Mouse (Mus musculus) lung, embryonic 14.5 days (tissue): ENCODE measurements at regions not wholly inside any gene's neighbourhood (a gene's known extent, or its start where the extent isn't known, plus 50 kb on each side); places are given as distances from the start of the nearest gene placed in this dataset.

ENCODE experiments used
- ATAC-seq: fragments of 200-750 bp; cut with Nextera tagmentation; 2 replicates; pipeline ENCODE4 v1.8.0; 2017; ENCODE audit warnings: mild to moderate bottlenecking, moderate TSS enrichment, moderate library complexity; ENCODE audit not compliant: insufficient read depth
- DNase-seq: peaks from one replicate; pipeline ENCODE4 v3.0.0-alpha.2; 2015
- H3K27ac ChIP-seq: fragments of 300-500 bp; sonication (generic); 2 replicates; pipeline ENCODE4 v1.5.1; 2014; ENCODE audit warnings: low read depth, mild to moderate bottlenecking, moderate library complexity
- H3K27me3 ChIP-seq: fragments of 300-500 bp; sonication (generic); 2 replicates; pipeline ENCODE4 v1.6.1; 2014; ENCODE audit warnings: low read length, control low read depth; ENCODE audit not compliant: insufficient read depth
- H3K36me3 ChIP-seq: fragments of 300-500 bp; sonication (generic); 2 replicates; pipeline ENCODE4 v1.6.1; 2014; ENCODE audit warnings: control low read depth; ENCODE audit not compliant: insufficient read depth
- H3K4me1 ChIP-seq: fragments of 300-500 bp; sonication (generic); 2 replicates; pipeline ENCODE4 v1.6.1; 2014; ENCODE audit warnings: antibody characterized with exemption, control low read depth; ENCODE audit not compliant: insufficient read depth
- H3K4me2 ChIP-seq: fragments of 300-500 bp; sonication (generic); 2 replicates; pipeline ENCODE4 v1.6.1; 2014; ENCODE audit warnings: mild to moderate bottlenecking
- H3K4me3 ChIP-seq: fragments of 300-500 bp; sonication (generic); 2 replicates; pipeline ENCODE4 v1.5.1; 2014; ENCODE audit warnings: low read depth, low read length
- H3K9ac ChIP-seq: fragments of 300-500 bp; sonication (generic); 2 replicates; pipeline ENCODE4 v1.6.1; 2014
- H3K9me3 ChIP-seq: fragments of 300-500 bp; sonication (generic); 2 replicates; pipeline ENCODE4 v1.6.1; 2016; ENCODE audit warnings: low read depth, low read length, control low read depth
- CTCF ChIP-seq: IDR thresholded peaks from 2 replicates; pipeline ENCODE4 v1.5.1; 2016; ENCODE audit warnings: antibody characterized with exemption, low read depth
- WGBS: fragments of 180-500 bp; shearing (Covaris S2); extraction: QIAGEN DNeasy Blood & Tissue Kit; methylation state at CpG from one replicate; pipeline ENCODE4 v1.1.7; 2014; 5-methylcytosine and 5-hydroxymethylcytosine counted together

DNA sequence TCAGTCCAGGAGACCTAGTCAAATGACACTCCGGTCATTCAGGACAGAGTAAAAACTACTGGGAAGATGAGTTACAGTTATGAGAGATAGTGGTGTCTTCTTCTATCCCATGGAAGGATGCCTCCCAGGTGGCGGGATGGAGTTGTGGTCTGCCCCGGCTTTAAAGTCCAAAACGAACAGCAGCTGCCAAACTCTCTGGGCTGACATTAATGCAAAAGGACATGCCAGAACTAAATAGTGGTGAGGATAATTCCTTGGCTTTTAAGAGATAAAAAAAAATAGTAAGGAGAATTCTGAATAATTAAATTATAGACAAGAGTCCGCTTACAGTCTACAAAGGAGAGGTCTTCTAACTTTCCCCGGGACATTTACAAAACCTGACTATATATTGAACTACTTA lies 78.2 kb downstream of the Ackr3 start:
- Histone ChIP-seq H3K4me2 (no peak overlapping the region), H3K9ac (no peak overlapping the region), H3K4me3 (no peak overlapping the region), H3K27me3 (peaks cover 22% of the 10 kb centered on the region; the same call in 1 of the 2 replicates), H3K27ac (no peak overlapping the region), H3K36me3 (no peaks in the 10 kb centered on the region), H3K4me1 (peaks cover 8% of the 10 kb centered on the region; the same call in 1 of the 2 replicates), H3K9me3 (no peaks in the 10 kb centered on the region)
- TF ChIP-seq CTCF: no peak
- WGBS: 76% methylated on average over 6 of the region's 6 CpGs
- DNase-seq: no peak
- no peak for ATAC-seq

DNA sequence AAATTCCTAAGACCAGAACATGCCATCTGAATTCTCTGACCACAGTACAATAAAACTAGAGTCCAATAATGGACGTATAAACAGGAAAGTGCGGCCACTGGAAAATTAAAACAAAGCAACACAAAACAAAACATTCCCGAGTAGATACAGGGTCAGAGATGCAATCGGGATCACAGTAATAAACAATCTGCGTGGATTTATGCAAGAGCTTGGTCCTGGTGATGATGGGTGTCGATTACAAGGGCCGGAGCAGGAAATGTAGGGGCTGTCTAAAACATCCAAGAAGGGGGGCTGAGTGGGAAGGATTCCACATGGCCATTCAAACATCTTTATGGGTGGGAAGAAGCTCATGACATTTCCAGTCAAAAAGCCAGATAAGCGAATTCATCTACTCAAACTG lies 78.6 kb downstream of the Ackr3 start:
- no peak for TF ChIP-seq CTCF
- H3K4me2 ChIP-seq: no peak overlapping the region
- WGBS: 44% methylated on average over 8 of the region's 8 CpGs
- no peak for ATAC-seq
- no peaks in the 10 kb centered on the region for H3K9me3 ChIP-seq
- H3K4me1 ChIP-seq: peaks cover 8% of the 10 kb centered on the region; the same call in 1 of the 2 replicates
- H3K9ac ChIP-seq: no peak overlapping the region
- no peak for DNase-seq
- peaks cover 22% of the 10 kb centered on the region; the same call in 1 of the 2 replicates for H3K27me3 ChIP-seq
- no peaks in the 10 kb centered on the region for H3K36me3 ChIP-seq
- H3K27ac ChIP-seq: no peak overlapping the region
- no peak overlapping the region for H3K4me3 ChIP-seq

DNA sequence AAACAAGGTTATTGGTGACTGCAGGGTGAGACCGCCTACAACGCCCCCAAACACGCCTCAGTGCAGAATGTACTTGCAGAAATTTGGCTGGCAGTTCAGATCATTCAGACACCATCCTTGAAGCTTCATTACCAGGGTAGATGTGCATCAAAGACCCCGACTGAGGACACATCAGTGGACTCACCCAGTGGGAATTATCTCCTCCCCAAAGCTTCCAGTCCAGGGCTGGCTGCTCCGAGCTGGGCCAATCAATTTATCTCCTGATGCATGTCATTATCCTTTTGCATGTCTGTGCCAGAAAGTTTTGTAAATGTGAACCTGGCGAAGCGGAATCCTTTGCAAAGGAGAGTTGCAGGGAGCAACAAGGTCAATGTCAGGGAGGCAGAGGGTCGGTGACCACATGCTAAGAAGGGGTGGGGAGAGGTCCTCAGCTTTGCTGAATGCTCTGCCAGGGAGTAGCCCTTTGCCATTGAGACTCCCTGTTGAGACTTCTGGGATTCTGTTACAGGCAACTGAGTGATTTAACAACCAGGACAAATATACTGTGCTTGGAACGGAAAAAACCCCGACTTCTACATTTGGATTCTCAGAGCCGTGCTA lies 79.5 kb downstream of the Ackr3 start:
- 49% methylated on average over 11 of the region's 11 CpGs for WGBS
- no peak overlapping the region for H3K9ac ChIP-seq
- DNase-seq: no peak
- peaks cover 26% of the 10 kb centered on the region for H3K27me3 ChIP-seq
- no peaks in the 10 kb centered on the region for H3K9me3 ChIP-seq
- H3K27ac ChIP-seq: no peak overlapping the region
- no peak for TF ChIP-seq CTCF
- no peak for ATAC-seq
- no peak overlapping the region for H3K4me2 ChIP-seq
- H3K36me3 ChIP-seq: no peaks in the 10 kb centered on the region
- H3K4me1 ChIP-seq: peaks cover 8% of the 10 kb centered on the region; the same call in 1 of the 2 replicates
- H3K4me3 ChIP-seq: no peak overlapping the region

DNA sequence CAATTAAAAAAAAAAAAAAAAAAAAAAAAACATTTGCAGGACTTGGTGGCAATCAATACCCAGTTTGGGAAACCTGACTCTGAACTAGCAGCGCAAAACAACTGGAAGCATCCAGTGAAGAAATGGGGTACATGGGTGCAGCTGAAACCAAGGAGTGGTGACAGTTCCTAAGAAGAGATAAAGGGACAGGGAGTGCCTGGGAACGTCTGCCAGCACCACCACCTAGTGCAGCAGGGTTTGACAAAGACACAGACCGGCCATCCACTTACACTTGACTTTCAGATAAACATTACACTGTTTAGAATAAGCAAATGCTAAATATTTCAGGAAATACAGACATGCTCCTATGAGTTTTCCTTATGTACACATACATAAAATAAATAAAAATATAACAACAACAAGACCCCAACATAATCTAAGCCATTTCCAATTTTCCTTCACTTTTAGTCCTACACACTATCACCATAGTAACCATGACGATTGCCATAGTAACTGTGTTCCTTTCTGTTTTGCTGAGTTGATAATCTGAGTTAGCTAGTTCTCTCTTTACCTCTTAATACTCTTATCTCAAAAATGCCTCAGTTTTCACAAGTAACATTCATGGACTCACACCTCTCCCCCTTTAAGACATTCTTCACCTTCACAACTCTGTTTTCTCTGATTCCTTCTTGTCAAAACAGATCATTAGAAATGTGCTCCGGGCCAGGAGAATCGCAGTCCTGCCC lies 80.3 kb downstream of the Ackr3 start:
- ATAC-seq (no peak), DNase-seq (peak; percentile 50)
- H3K4me3 ChIP-seq: no peak overlapping the region
- H3K4me2 ChIP-seq: no peak overlapping the region
- H3K27me3 ChIP-seq: peaks cover 31% of the 10 kb centered on the region
- H3K27ac ChIP-seq: no peak overlapping the region
- WGBS: 56% methylated on average over 6 of the region's 6 CpGs
- H3K9ac ChIP-seq: no peak overlapping the region
- H3K9me3 ChIP-seq: no peaks in the 10 kb centered on the region
- no peaks in the 10 kb centered on the region for H3K36me3 ChIP-seq
- peaks cover 8% of the 10 kb centered on the region; the same call in 1 of the 2 replicates for H3K4me1 ChIP-seq
- TF ChIP-seq CTCF: no peak

DNA sequence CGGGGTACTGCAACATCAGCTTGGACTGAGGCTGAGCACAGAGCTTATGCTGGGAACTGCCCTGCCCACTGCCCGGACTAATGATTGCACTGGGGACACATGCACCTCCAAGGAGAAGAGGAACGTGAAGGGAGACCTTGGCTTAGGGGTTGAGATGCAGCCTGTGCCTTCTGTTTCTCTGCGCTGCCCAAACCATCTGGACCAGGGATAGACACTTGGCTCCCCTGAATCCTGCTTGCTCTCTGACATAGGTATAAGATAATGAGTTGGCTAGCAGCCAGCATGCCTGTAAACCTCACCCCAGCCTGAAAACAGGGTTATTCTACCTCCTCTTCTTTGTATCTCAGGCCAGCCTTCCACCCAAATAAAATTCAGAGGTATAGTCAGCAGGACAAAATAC lies 81.5 kb downstream of the Ackr3 start:
- H3K4me1 ChIP-seq: peaks cover 8% of the 10 kb centered on the region; the same call in 1 of the 2 replicates
- no peak overlapping the region for H3K9ac ChIP-seq
- no peak overlapping the region for H3K27ac ChIP-seq
- no peaks in the 10 kb centered on the region for H3K36me3 ChIP-seq
- 69% methylated on average over 4 of the region's 4 CpGs for WGBS
- no peak overlapping the region for H3K4me2 ChIP-seq
- DNase-seq (no peak), ATAC-seq (no peak)
- TF ChIP-seq CTCF: no peak
- peaks cover 43% of the 10 kb centered on the region for H3K27me3 ChIP-seq
- H3K9me3 ChIP-seq: no peaks in the 10 kb centered on the region
- no peak overlapping the region for H3K4me3 ChIP-seq

DNA sequence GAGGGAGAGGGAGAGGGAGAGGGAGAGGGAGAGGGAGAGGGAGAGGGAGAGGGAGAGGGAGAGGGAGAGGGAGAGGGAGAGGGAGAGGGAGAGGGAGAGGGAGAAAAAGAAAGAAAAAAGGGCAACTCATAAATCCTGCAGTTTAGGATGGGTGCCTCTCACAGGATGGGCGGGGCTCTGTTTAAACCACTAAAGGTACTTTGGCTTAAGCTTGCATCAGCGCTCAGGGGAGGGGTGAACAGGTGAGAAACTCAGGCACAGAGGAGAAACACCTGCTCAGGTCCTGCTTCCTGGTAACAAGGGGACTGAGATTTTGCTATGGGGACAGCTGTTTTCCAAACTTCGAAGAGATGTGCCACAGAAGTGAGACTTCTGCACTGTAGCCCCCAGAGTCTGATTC lies 83.5 kb downstream of the Ackr3 start:
- H3K27me3 ChIP-seq: peaks cover 45% of the 10 kb centered on the region
- no peak overlapping the region for H3K9ac ChIP-seq
- H3K4me1 ChIP-seq: peaks cover 7% of the 10 kb centered on the region; the same call in 1 of the 2 replicates
- 78% methylated on average over 3 of the region's 3 CpGs for WGBS
- H3K36me3 ChIP-seq: no peaks in the 10 kb centered on the region
- no peak overlapping the region for H3K4me2 ChIP-seq
- no peak overlapping the region for H3K27ac ChIP-seq
- DNase-seq (no peak), ATAC-seq (no peak)
- H3K9me3 ChIP-seq: no peaks in the 10 kb centered on the region
- no peak overlapping the region for H3K4me3 ChIP-seq
- no peak for TF ChIP-seq CTCF

DNA sequence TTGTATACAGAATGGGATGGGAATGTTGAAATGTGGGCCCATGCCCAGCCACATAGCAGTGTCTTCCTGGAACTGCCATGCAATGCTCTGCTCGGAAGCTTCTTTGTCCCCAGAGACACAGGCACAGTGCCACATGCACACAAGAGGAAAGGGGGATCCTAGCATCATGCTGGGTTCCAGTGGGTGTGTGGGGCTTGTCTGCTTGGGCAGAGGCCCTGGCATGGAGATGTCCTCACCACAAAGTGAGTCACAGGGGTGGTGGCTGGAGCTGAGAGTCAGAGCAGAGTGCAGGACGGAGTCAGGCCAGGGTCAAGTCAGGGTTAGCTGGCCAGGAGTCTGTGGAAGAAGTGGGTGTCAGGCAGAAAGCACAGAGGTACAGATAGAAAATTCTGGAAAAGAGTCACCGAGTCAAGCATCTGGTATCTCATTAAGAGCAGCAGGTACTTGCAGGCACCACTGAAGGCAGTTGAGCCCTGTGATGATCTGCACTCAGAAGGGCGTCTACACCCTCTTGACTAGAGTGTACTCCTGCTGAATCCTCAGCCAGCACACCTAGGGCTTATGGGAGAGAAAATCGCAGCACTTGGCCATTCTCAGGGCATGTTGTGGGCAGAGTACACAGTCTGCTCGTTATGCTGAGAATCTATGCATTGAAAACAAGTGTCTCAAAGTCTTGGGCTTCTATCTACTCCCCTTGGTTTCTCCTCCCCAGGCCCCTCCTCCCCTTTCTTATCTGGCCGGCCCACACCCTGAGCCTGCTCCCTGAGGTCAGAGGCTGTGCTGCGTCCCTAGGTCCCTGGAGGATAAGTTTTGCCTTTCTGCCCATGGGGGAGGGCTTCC lies 85.3 kb downstream of the Ackr3 start:
- Histone ChIP-seq H3K4me1 (peaks cover 2% of the 10 kb centered on the region; the same call in 1 of the 2 replicates), H3K4me3 (no peak overlapping the region), H3K4me2 (no peak overlapping the region), H3K27ac (peak overlapping the region; percentile 36; the same call in 1 of the 2 replicates), H3K9ac (no peak overlapping the region), H3K9me3 (no peaks in the 10 kb centered on the region), H3K27me3 (peaks cover 52% of the 10 kb centered on the region), H3K36me3 (no peaks in the 10 kb centered on the region)
- DNase-seq: no peak
- TF ChIP-seq CTCF: no peak
- ATAC-seq: peak; percentile 78
- WGBS: 55% methylated on average over 8 of the region's 8 CpGs
